Mouse (Mus musculus) B cell, adult 62 days (primary cell): ENCODE measurements around the gene P2rx1. TPM values are rescaled to one million over a fixed set of nuclear protein-coding genes. Genes with fewer than 3 reads are reported as not detected.

ENCODE experiments used
- total RNA-seq: library from RNA; stranded (reverse); gene quantifications from 4 replicates; pipeline ENCODE4 v1.2.4, GENCODE M21; 2023

The P2rx1 gene
- total RNA-seq, result 2.2 to 4.8 TPM (median 3.6 TPM) in 4 replicates

DNA sequence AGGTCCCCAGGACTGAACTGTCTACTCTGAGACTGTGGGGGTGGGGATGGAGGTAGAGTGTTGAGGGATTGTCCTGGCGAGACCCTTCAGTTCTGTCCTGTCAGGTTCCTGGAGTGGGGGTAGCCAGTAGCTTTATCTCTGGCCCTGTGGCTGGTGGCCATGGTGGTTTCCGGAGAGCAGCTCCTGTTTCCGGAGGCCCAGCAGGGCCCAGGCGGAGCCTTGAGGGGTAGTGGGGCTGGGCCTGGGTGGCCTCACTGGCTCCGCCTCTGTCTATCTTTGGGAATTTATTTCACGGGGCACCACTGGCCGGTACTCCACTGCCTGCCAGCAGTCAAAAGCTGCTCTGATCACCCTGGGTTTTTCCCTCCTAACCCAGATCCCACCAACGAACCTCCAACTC is at the start of gene P2rx1:
Gene P2rx1, plus strand, starts transcription at position 333 of the 400 bp plus-strand sequence.

DNA sequence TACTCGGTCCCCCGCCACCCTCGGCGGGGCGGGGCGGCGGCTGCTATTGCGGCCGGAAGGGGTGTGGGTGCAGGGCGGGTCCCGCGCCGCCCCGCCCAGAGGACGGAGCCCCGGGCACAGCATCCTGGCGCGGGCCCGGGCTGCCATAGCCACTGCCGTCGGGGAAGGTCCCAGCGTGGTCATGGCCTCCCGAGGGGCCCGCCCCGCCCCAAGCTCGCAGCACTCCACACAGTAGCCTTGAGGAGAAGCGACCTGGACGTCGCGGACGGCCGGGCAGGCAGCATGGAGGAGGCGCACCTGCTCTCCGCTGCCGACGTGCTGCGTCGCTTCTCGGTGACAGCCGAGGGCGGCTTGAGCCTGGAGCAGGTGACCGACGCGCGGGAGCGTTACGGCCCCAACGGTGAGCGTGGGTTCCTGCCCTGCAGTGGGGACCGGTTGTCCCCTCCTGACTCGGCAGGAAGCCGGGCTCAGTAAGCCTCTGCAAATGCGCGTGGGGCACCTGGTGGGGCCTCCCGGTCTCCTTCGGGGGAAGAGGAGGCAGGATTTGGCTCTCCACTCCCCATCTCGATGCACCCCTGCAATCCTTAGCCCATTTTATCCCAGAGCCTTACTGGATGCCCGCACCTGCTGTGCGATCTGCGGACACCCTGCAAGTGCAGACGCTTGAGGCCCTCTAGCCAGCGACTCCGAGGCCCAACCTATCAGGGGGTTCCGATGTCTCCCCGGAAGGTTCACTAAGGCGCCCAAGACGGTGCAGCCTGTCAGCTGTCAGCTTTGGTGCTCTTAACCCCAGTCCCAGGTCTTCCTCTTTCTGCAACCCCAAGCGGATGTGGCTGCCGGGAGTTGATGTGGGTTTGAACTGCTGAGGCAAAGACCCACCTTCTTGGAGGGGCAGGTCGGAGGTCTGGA is 37.6 kb upstream of the P2rx1 start, which contains the start of gene Atp2a3:
Gene Atp2a3, plus strand, starts transcription at position 98 of the 909 bp plus-strand sequence.

DNA sequence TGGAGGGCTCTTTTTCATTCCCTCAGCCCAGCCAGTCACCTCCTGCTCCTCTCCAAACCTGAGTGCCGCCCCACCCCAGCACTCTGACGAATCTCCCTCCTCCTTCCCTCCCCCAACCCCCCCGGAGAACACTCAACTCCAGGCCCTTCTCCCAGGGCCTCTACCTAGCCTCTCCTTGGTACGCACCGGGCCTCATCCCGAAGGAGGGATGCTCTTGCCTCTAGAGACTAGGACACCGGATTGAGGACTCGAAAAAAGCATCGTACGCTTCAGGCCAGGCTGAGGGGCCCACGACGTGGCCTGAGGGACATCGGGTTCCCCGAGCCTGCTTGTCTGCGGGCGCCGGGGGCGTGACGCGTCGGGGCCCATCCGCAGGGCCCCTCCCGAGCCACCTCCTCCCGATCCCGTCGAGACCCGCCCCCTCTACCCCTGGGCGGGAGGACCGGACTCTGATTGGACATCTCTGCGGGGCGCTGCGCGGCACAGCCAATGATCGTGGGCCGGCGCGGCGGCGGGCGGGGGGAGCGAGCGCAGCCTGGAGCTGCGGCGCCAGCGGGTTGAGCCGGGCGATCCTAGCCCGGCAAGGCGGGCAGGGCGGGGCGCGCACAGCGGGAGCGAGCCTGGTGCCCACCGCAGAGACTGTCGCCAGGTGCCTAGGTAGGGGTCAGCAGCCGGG is 19.7 kb downstream of the P2rx1 start, which contains the start of gene Camkk1:
Gene Camkk1, plus strand, starts transcription at position 538 of the 676 bp plus-strand sequence.

DNA sequence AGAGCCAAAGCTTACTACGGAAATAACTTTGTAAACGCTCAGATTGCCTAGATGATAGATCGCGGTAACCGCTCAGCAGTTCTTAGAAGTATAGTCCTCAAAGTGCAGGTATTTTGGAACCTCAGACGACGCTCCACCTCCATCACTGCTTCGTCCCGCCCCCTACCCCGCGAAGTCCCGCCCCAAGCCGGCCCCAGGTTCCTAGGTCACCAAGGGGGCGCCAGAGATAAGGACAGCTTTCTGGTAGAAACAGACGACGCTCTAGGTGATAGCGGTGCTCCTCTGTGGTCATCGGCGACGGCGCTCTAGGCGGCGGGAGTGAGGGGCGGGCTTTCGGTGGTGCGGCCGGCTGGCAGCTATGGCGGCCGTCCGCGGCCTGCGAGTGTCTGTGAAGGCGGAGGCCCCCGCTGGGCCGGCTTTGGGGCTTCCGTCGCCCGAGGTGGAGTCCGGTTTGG is 48.7 kb downstream of the P2rx1 start, which contains the start of gene Ncbp3:
Gene Ncbp3, plus strand, starts transcription at position 242 of the 455 bp plus-strand sequence.

Other genes starting within 250 kb of the P2rx1 start
- 4.7 to 6.9 TPM (median 6.0 TPM) in 4 replicates for gene Cyb5d2, start 203.0 kb upstream of the P2rx1 start, total RNA-seq
- 88.1 to 91.1 TPM (median 88.7 TPM) in 4 replicates for gene Zzef1, start 202.9 kb upstream of the P2rx1 start, total RNA-seq
- 512 to 528 TPM (median 517 TPM) in 4 replicates for gene Atp2a3, start 37.9 kb upstream of the P2rx1 start, total RNA-seq
- 3.4 to 4.2 TPM (median 3.6 TPM) in 4 replicates for gene Camkk1, start 19.9 kb downstream of the P2rx1 start, total RNA-seq
- gene Ncbp3, start 48.7 kb downstream of the P2rx1 start, total RNA-seq, result 16.0 to 19.1 TPM (median 17.8 TPM) in 4 replicates
- gene Itgae, start 91.5 kb downstream of the P2rx1 start, total RNA-seq, result 0.18 to 0.22 TPM in 2 of 4 replicates, not detected in the others
- 2.9 to 3.3 TPM (median 3.0 TPM) in 4 replicates for gene Haspin, start 139.2 kb downstream of the P2rx1 start, total RNA-seq
- gene P2rx5, start 161.3 kb downstream of the P2rx1 start, total RNA-seq, result not detected in 4 replicates
- gene Emc6, start 177.9 kb downstream of the P2rx1 start, total RNA-seq, result 42.2 to 60.2 TPM (median 52.3 TPM) in 4 replicates
- 5.1 to 7.1 TPM (median 5.8 TPM) in 4 replicates for gene Tax1bp3, start 178.0 kb downstream of the P2rx1 start, total RNA-seq
- 24.3 to 32.7 TPM (median 26.7 TPM) in 4 replicates for gene Ctns, start 199.9 kb downstream of the P2rx1 start, total RNA-seq
- 2.0 to 3.2 TPM (median 2.9 TPM) in 4 replicates for gene Shpk, start 200.4 kb downstream of the P2rx1 start, total RNA-seq
- not detected in 4 replicates for gene Trpv1, start 235.2 kb downstream of the P2rx1 start, total RNA-seq